Mouse (Mus musculus) forebrain, embryonic 13.5 days (tissue): ENCODE results near the gene Tmem115. TPM values are rescaled to one million over a fixed set of nuclear protein-coding genes. Genes with fewer than 3 reads are reported as not detected.

Source experiments
- ATAC-seq: fragments of 200-750 bp; cut with Nextera tagmentation; 2 replicates; pipeline ENCODE4 v1.8.0; 2017
- H3K27ac ChIP-seq: fragments of 300-500 bp; sonication (generic); 2 replicates; pipeline ENCODE4 v1.5.1; 2015; ENCODE audit warnings: inconsistent platforms, mild to moderate bottlenecking, moderate library complexity
- H3K27me3 ChIP-seq: fragments of 300-500 bp; sonication (generic); 2 replicates; pipeline ENCODE4 v1.6.1; 2015; ENCODE audit warnings: mild to moderate bottlenecking, inconsistent platforms
- H3K36me3 ChIP-seq: fragments of 300-500 bp; sonication (generic); 2 replicates; pipeline ENCODE4 v1.6.1; 2015; ENCODE audit warnings: mild to moderate bottlenecking, inconsistent platforms; ENCODE audit not compliant: poor library complexity, severe bottlenecking
- H3K4me1 ChIP-seq: fragments of 300-500 bp; sonication (generic); 2 replicates; pipeline ENCODE4 v1.6.1; 2015; ENCODE audit warnings: inconsistent platforms
- H3K4me2 ChIP-seq: fragments of 300-500 bp; sonication (generic); 2 replicates; pipeline ENCODE4 v1.6.1; 2015; ENCODE audit warnings: inconsistent platforms, mild to moderate bottlenecking, moderate library complexity
- H3K4me3 ChIP-seq: fragments of 300-500 bp; sonication (generic); 2 replicates; pipeline ENCODE4 v1.5.1; 2015; ENCODE audit warnings: mild to moderate bottlenecking, inconsistent platforms
- H3K9ac ChIP-seq: fragments of 300-500 bp; sonication (generic); 2 replicates; pipeline ENCODE4 v1.6.1; 2015; ENCODE audit warnings: mild to moderate bottlenecking, inconsistent platforms
- H3K9me3 ChIP-seq: fragments of 300-500 bp; sonication (generic); replicated peaks from 2 replicates; pipeline ENCODE4 v1.6.1; 2016; ENCODE audit warnings: inconsistent platforms
- WGBS: fragments of 180-500 bp; shearing (Covaris S2); methylation state at CpG from one replicate; pipeline ENCODE4 v1.1.7; 2015; 5-methylcytosine and 5-hydroxymethylcytosine counted together
- polyA plus RNA-seq: library from polyadenylated mRNA; unstranded; fragments of >200 nt; fragmentation: Nextera tagmentation; extraction: Ambion mirVana; gene quantifications from 2 replicates; pipeline ENCODE4 v1.2.1, GENCODE M21; 2015

The Tmem115 gene
- polyA plus RNA-seq, 1 experiment from 2014 or later, result 36.9 TPM

DNA sequence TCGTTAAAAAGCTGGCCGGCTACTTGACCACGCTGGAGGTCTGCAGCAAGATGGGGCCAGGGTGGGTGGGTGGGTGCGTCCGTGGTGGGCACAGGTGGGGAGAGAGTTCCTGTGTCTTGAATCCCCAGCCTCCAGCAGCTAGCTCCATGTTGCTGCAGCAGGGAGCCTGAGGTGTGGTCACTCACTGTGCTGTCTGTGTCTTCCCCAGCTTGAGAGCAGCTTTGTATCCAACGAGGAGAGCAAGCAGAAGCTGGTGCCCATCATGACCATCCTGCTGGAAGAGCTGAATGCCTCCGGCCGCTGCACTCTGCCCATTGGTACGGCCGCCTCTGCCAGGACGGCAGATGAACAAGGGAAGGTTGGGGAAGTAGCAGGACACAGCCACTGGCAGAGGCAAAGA lies 9.6 kb downstream of the Tmem115 start:
- ATAC-seq, result no peak
- H3K4me1 ChIP-seq, result peaks cover 48% of the 10 kb centered on the region
- no peak overlapping the region for H3K4me3 ChIP-seq
- H3K36me3 ChIP-seq, result peaks cover 42% of the 10 kb centered on the region
- no peak overlapping the region for H3K27ac ChIP-seq
- peak overlapping the region; percentile 92 for H3K4me2 ChIP-seq
- no peaks in the 10 kb centered on the region for H3K9me3 ChIP-seq
- H3K27me3 ChIP-seq, result peaks cover 7% of the 10 kb centered on the region; the same call in 1 of the 2 replicates
- H3K9ac ChIP-seq, result no peak overlapping the region
- 89% methylated on average over 11 of the region's 11 CpGs for WGBS

DNA sequence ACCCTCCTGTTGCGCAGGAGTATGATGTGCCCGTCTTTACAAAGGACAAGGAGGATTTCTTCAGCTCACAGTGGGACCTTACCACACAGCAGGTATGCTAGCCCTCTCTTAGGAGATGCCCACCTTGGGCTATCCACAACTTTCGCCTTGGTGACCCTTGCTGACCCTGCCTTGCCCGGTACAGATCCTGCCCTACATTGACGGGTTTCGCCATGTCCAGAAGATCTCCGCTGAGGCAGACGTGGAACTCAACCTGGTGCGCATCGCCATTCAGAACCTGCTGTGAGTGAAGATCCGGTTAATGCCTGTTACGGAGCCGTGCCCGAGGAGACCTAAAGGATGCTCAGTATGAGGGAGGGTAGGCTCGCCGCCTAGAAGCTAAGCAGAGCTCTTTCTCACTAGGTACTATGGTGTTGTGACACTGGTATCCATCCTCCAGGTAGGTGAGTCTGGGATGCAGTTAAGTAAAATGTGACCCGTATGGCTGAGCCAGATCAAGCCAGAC lies 10.5 kb downstream of the Tmem115 start:
- Histone ChIP-seq H3K27ac (no peak overlapping the region), H3K36me3 (peaks cover 33% of the 10 kb centered on the region), H3K27me3 (peaks cover 15% of the 10 kb centered on the region), H3K9ac (no peak overlapping the region), H3K9me3 (no peaks in the 10 kb centered on the region), H3K4me1 (peaks cover 48% of the 10 kb centered on the region), H3K4me2 (no peak overlapping the region), H3K4me3 (no peak overlapping the region)
- 95% methylated on average over 17 of the region's 17 CpGs for WGBS
- ATAC-seq, result no peak

DNA sequence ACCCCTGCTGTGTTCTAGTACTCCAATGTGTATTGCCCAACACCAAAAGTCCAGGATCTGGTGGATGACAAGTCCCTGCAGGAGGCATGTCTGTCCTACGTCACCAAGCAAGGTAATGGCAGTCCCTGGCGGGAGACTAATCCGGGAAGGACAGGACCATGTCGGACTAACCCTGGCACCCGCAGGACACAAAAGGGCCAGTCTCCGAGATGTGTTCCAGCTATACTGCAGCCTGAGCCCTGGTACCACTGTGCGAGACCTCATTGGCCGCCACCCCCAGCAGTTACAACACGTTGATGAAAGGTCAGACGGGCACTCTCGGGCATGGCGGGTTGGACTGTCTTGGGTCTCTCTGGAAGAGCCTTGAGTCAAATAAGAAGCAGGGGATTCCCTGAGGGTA lies 11.0 kb downstream of the Tmem115 start:
- Histone ChIP-seq H3K27ac (no peak overlapping the region), H3K27me3 (peaks cover 20% of the 10 kb centered on the region), H3K4me2 (no peak overlapping the region), H3K4me3 (no peak overlapping the region), H3K9ac (no peak overlapping the region), H3K9me3 (no peaks in the 10 kb centered on the region), H3K36me3 (peaks cover 28% of the 10 kb centered on the region), H3K4me1 (peaks cover 48% of the 10 kb centered on the region)
- 94% methylated on average over 12 of the region's 12 CpGs for WGBS
- no peak for ATAC-seq

DNA sequence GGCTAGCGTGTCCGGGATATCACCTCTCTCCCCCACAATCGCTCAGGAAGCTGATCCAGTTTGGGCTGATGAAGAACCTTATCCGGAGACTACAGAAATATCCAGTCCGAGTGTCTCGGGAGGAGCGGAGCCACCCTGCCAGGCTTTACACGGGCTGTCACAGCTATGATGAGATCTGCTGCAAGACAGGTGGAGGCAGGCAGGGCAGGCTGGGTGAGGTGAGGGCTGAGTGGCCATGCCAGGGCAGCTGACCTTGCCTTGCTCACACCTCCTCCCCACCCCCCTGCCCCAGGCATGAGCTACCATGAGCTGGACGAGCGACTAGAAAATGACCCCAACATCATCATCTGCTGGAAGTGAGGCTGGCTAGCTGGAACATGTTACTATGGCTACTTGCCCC lies 11.5 kb downstream of the Tmem115 start:
- WGBS, result 86% methylated on average over 10 of the region's 10 CpGs

DNA sequence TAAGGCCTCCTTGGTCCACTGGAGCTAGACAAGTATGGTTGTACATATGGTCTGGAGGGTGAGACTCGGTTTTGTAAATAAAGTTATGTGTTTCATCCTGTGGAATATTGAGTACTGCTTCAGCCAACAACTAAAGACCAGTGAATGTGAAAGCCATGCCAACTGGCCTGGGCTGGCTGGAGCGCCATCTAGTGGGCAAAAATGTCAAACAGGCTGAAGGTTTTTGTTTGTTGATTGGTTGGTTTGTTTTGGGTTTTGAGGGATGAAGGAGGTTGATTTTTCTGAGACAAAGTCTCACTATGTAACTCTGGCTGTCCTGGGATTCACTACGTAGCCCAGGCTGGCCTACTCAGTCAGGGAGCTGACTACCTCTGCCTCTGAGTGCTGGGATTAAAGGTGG lies 11.9 kb downstream of the Tmem115 start:
- 5% methylated on average over 3 of the region's 3 CpGs for WGBS
- Histone ChIP-seq H3K27ac (no peak overlapping the region), H3K9me3 (no peaks in the 10 kb centered on the region), H3K36me3 (peaks cover 21% of the 10 kb centered on the region), H3K4me2 (no peak overlapping the region), H3K27me3 (peaks cover 29% of the 10 kb centered on the region), H3K4me3 (no peak overlapping the region), H3K9ac (no peak overlapping the region), H3K4me1 (peaks cover 47% of the 10 kb centered on the region)
- ATAC-seq, result no peak

More for the DNA sequence above, 11.5 kb downstream of the Tmem115 start:
- Histone ChIP-seq H3K4me1 (peaks cover 48% of the 10 kb centered on the region), H3K27me3 (peaks cover 25% of the 10 kb centered on the region), H3K27ac (no peak overlapping the region), H3K4me2 (no peak overlapping the region), H3K9ac (no peak overlapping the region), H3K4me3 (no peak overlapping the region), H3K9me3 (no peaks in the 10 kb centered on the region), H3K36me3 (peaks cover 23% of the 10 kb centered on the region)
- no peak for ATAC-seq

DNA sequence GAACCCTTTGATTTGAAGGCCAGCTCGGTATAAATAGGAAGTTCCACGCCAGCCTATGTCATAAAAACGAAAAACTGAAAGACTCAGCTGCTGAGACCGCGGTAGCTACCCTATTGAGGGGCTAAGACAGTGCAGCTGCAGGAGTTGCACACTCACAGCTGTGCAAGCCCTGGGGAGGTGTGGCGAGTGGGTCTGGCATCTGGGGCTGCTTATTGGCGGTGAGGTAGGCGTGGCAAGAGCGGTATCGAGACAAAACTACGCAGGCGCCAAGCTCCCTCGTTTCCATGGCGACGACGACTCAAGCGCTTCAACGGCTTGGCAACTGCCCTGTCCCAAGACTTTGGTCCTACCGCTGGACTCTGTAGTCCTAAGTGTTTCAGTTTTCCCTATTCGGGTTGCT lies 13.3 kb downstream of the Tmem115 start, which contains the start of gene Zmynd10:
Gene Zmynd10 (plus strand): TSS at position 273 of the 400 bp plus-strand sequence.
- peaks cover 21% of the 10 kb centered on the region for H3K36me3 ChIP-seq
- peak within 1 kb of the TSS; percentile 68 for H3K27ac ChIP-seq
- H3K4me3 ChIP-seq, result peak within 1 kb of the TSS; percentile 8
- 2% methylated on average over 20 of the region's 20 CpGs for WGBS
- ATAC-seq, result peak; percentile 70
- H3K4me1 ChIP-seq, result peaks cover 52% of the 10 kb centered on the region
- no peaks in the 10 kb centered on the region for H3K9me3 ChIP-seq
- peak within 1 kb of the TSS; percentile 28 for H3K9ac ChIP-seq
- H3K4me2 ChIP-seq, result peak within 1 kb of the TSS; percentile 55
- H3K27me3 ChIP-seq, result peaks cover 43% of the 10 kb centered on the region

DNA sequence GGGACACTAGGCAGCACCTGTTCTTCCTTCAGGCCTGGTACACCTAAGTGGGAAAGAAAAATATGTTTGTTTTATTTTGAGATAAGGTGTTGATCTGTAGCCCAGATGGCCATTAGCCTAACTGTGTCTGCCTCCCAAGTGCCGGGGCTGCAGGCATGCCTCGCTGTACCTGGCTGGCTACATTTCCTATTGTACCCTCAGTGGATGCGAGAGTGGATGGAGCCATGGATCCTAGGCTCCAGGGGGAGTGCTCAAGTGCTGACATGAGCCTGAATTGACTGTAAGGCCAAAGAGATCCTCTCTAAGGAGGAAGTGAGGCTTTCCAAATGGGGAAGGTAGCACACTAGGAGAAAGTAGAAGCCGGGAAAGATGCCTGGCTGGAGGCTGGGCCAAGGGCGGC lies 14.2 kb downstream of the Tmem115 start:
- H3K4me3 ChIP-seq, result no peak overlapping the region
- no peak overlapping the region for H3K9ac ChIP-seq
- peaks cover 21% of the 10 kb centered on the region for H3K36me3 ChIP-seq
- 80% methylated on average over 5 of the region's 5 CpGs for WGBS
- no peaks in the 10 kb centered on the region for H3K9me3 ChIP-seq
- H3K4me1 ChIP-seq, result peaks cover 53% of the 10 kb centered on the region
- H3K27me3 ChIP-seq, result peaks cover 52% of the 10 kb centered on the region
- H3K4me2 ChIP-seq, result no peak overlapping the region
- H3K27ac ChIP-seq, result no peak overlapping the region
- no peak for ATAC-seq

DNA sequence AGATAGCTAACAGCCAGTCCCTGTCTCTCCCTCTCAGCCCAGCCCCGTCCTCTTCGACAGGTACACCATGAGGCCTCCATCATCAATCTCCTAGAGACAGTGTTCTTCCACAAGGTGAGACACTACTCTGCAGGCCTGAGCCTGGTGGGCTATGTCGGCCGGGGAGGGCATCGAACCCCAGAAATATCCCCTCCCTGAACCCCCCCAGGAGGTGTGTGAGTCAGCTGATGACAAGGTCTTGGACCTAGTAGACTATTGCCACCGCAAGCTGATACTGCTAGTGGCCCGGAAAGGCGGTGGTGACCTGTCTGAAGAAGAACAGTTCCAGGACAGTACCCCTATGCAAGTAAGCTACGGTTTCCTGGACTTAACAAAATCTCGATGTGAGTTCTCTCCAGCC lies 15.1 kb downstream of the Tmem115 start:
- H3K4me2 ChIP-seq, result no peak overlapping the region
- H3K27ac ChIP-seq, result no peak overlapping the region
- H3K4me3 ChIP-seq, result no peak overlapping the region
- H3K27me3 ChIP-seq, result peaks cover 54% of the 10 kb centered on the region
- peaks cover 16% of the 10 kb centered on the region for H3K36me3 ChIP-seq
- 94% methylated on average over 10 of the region's 10 CpGs for WGBS
- ATAC-seq, result no peak
- H3K9ac ChIP-seq, result no peak overlapping the region
- H3K4me1 ChIP-seq, result peaks cover 57% of the 10 kb centered on the region
- H3K9me3 ChIP-seq, result no peaks in the 10 kb centered on the region

DNA sequence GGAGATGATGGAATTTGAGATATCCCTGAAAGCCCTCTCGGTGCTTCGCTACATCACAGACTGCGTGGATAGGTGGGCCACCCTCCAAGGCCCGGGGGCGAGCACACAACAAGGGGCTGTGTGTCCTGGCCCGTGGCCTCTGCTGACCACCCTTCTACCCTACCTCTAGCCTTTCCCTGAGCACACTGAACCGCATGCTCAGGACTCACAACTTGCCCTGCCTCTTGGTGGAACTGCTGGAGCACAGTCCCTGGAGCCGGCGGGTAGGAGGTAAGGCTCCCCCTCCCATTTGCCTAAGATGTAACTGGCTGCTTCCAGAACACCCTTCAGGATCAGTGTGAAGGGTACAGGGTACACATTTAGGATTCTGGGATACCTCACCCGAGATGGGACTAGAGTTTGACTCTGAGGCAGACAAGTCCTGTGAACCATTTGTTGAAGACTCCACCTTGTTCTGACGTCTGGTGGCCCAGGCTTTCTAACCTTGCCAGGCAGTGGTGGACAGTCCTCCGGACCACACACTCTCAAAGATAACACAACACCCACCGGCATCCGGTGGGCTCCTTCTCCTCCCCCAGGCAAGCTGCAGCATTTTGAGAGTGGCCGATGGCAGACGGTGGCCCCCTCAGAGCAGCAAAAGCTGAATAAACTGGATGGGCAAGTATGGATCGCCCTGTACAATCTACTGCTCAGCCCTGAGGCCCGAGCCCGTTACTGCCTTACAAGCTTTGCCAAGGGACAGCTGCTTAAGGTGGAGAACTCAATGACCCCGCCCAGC lies 15.7 kb downstream of the Tmem115 start:
- no peak overlapping the region for H3K9ac ChIP-seq
- H3K9me3 ChIP-seq, result no peaks in the 10 kb centered on the region
- no peak overlapping the region for H3K4me2 ChIP-seq
- peaks cover 59% of the 10 kb centered on the region for H3K4me1 ChIP-seq
- peaks cover 54% of the 10 kb centered on the region for H3K27me3 ChIP-seq
- peaks cover 9% of the 10 kb centered on the region for H3K36me3 ChIP-seq
- WGBS, result 85% methylated on average over 20 of the region's 20 CpGs
- no peak overlapping the region for H3K4me3 ChIP-seq
- no peak for ATAC-seq
- no peak overlapping the region for H3K27ac ChIP-seq

DNA sequence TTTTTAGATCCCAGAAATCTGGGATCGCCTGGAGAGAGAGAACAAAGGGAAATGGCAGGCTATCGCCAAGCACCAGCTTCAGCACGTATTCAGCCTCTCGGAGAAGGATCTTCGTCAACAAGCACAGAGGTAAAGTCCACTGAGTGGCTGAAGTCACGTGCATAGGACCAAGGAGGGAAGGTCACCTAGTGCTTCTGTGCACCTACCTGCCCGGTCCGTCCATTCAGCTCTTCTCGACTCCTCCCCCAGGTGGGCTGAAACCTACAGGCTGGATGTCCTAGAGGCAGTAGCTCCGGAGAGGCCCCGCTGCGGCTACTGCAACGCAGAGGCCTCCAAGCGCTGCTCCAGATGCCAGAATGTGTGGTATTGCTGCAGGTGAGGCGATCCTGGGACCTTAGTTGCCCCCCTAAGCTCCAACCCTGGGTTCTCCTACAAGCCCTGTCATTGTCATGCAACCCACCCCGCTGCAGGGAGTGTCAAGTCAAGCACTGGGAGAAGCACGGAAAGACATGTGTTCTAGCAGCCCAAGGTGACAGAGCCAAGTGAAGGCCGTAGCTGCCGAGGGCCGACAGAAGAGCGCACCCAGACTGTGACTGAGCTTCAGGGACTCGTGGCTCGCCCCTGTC lies 16.9 kb downstream of the Tmem115 start:
- H3K4me1 ChIP-seq, result peaks cover 64% of the 10 kb centered on the region
- WGBS, result 27% methylated on average over 23 of the region's 23 CpGs
- peak overlapping the region; percentile 65; the same call in 1 of the 2 replicates for H3K9ac ChIP-seq
- no peak for ATAC-seq
- H3K36me3 ChIP-seq, result no peaks in the 10 kb centered on the region
- peak overlapping the region; percentile 74 for H3K4me2 ChIP-seq
- H3K9me3 ChIP-seq, result no peaks in the 10 kb centered on the region
- no peak overlapping the region for H3K27ac ChIP-seq
- H3K4me3 ChIP-seq, result no peak overlapping the region
- peaks cover 54% of the 10 kb centered on the region for H3K27me3 ChIP-seq

DNA sequence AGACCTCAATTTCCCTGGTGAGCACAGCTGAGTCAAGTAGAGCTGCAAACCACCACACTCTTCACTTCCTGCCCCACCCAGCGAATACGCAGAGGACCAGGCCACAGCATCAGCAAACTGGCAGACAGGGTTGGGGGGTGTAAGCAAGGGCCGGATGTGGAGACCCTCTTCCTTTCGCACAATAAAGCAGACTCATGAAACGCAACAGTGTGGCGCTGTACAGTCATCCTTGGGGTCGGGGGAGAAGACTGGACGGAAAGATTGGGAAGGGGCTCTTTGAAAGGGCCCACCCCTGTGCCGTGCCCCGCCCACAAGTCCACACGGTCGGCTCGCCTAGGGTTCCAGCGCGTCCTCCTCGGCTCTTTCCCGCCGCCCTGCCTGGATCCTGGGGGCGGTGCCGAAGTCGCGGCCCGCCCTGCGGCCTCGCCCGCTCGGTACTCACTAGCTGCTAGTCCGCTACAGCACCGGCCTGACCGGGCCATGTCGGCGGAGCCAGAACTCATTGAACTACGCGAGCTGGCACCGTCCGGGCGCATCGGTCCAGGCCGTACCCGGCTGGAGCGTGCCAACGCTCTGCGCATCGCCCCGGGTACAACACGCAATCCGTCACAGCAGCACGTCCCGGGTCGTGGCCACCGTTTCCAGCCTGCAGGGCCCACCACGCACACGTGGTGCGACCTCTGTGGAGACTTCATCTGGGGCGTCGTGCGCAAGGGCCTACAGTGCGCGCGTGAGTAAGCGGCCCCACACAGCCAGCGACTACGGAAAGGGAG lies 17.6 kb downstream of the Tmem115 start, which contains the start of gene Rassf1:
Gene Rassf1 (plus strand): TSS at position 439 of the 773 bp plus-strand sequence.
- ATAC-seq, result peak; percentile 4; the same call in 1 of the 2 replicates
- H3K9ac ChIP-seq, result peak within 1 kb of the TSS; percentile 65
- H3K36me3 ChIP-seq, result no peaks in the 10 kb centered on the region
- peak within 1 kb of the TSS; percentile 74 for H3K4me2 ChIP-seq
- peak within 1 kb of the TSS; percentile 40 for H3K4me3 ChIP-seq
- peaks cover 64% of the 10 kb centered on the region for H3K4me1 ChIP-seq
- peaks cover 54% of the 10 kb centered on the region for H3K27me3 ChIP-seq
- no peaks in the 10 kb centered on the region for H3K9me3 ChIP-seq
- no peak within 1 kb of the TSS for H3K27ac ChIP-seq
- under 1% methylated on average over 63 of the region's 63 CpGs for WGBS
